22 mouse cellular contexts compared by ENCODE assay signal in genomic region chr3:56281507-56281906, GRCm38 (mm10).
DNase-seq lines count a peak whose midpoint lies in the region; ATAC-seq and TF ChIP-seq lines count a peak whose summit lies in the region.
"Had no signal": no experiment of that assay in that cellular context is flagged by ENCODE, and none has a peak within 500 bp of the region (broad histone marks: within the 10 kb centered on the region; RNA-seq: fewer than 3 reads in every experiment).

No protein-coding gene starts in this region.

- CTCF ChIA-PET in Patski (lab: Charles Lee), result interaction anchor here (0.9 to 2.3 kb wide), 2 partner anchors 9 to 25 kb away, joined by 3 to 8 read pairs; no protein-coding TSS in a partner anchor

- DNase-seq in Patski (ENCODE audit: low read depth, low spot score), result no peak
- DNase-seq in kidney, adult 8-10 months, result no peak
- DNase-seq in right cerebral cortex, postnatal 36 days (ENCODE audit: low spot score in 2 of 2), result no peak
- DNase-seq in cerebellum, adult 8-10 months, result no peak
- DNase-seq in left cerebral cortex, postnatal 10 days (ENCODE audit: extremely low spot score in 1 of 2, low spot score in 2 of 2), result no peak
- DNase-seq: adrenal gland, adult 2 months; adrenal gland, postnatal 10 days; adrenal gland, postnatal 25 days; B cell, adult 2 months; cerebellum, adult 11-12 months; cerebellum, adult 2 months; cerebellum, adult 9-11 months; cerebellum, postnatal 14 days; cerebellum, postnatal 36 days; forebrain, postnatal 0 days had no signal

- in situ Hi-C loops in Patski (cut with MboI; ENCODE audit: low pct_unique_long_range_greater_than_20kb), result no loop called here

- TF ChIP-seq CTCF in Patski (IDR thresholded peaks at IDR 0.05), result no peak

- intact Hi-C loops in left cerebral cortex, postnatal 10 days (cut with DNase I), result no loop called here

- ATAC-seq in Patski, result peak; percentile 39
- peak; percentile 74 for ATAC-seq in common myeloid progenitor, adult 5-6 weeks (replicated peaks; ENCODE audit: low read depth, poor library complexity, severe bottlenecking)
- ATAC-seq in hematopoietic stem cell, adult 5-6 weeks (replicated peaks in 1 of 2; ENCODE audit: insufficient read depth in 1 of 2, low FRiP score in 2 of 2, low TSS enrichment in 1 of 2, low read depth in 1 of 2, poor library complexity in 2 of 2, severe bottlenecking in 2 of 2), result peak; percentile 75 to 78
- ATAC-seq: CD4-positive, CD25-positive, alpha-beta regulatory T cell, adult 4 months; forebrain, embryonic 13.5 days; forebrain, embryonic 15.5 days; forebrain, postnatal 0 days had no signal

- POLR2A ChIA-PET in Patski (lab: Charles Lee), result interaction anchor here (0.7 kb wide), 1 partner anchor 43 kb away, joined by 3 read pairs; no protein-coding TSS in a partner anchor

- no peaks in the 10 kb centered on the region for H3K27me3 ChIP-seq in Patski
- H3K27me3 ChIP-seq: CH12.LX; embryonic facial prominence, embryonic 12.5 days; forebrain, embryonic 13.5 days; forebrain, embryonic 15.5 days had no signal
